Mouse (Mus musculus) lung, adult 2 months (tissue): ENCODE data around the gene Sf3a1. TPM values are rescaled to one million over a fixed set of nuclear protein-coding genes. Genes with fewer than 3 reads are reported as not detected.
"Not testable (repeated sequence)": the region's sequence is repeated elsewhere in the genome, so short reads cannot be mapped to it uniquely, and the experiment has no call there.

Experiments used
- DNase-seq: peaks from one replicate; pipeline ENCODE4 v3.0.0; 2022
- H3K4me1 ChIP-seq: fragments of 200-500 bp; 2 replicates; pipeline ENCODE4 v1.6.1; 2011; ENCODE audit warnings: low read length; ENCODE audit not compliant: control insufficient read depth, insufficient read depth
- H3K4me3 ChIP-seq: fragments of 200-500 bp; replicated peaks from 2 replicates; pipeline ENCODE3; 2011; ENCODE audit warnings: low read depth, mild to moderate bottlenecking, control low read depth, low read length; ENCODE audit errors: extremely low read depth
- CTCF ChIP-seq: fragments of 200-500 bp; IDR thresholded peaks from 2 replicates; pipeline ENCODE4 v1.5.1; 2011; ENCODE audit warnings: mild to moderate bottlenecking, low read length, control low read depth; ENCODE audit not compliant: insufficient read depth
- POLR2A ChIP-seq: fragments of 200-500 bp; IDR thresholded peaks from 2 replicates; pipeline ENCODE4 v1.6.1; 2011; ENCODE audit warnings: low read depth, mild to moderate bottlenecking, control low read depth, low read length, borderline replicate concordance; ENCODE audit errors: extremely low read depth
- WGBS: fragments of 180-500 bp; shearing (Covaris S2); methylation state at CpG from one replicate; pipeline ENCODE4 v1.1.7; 2018; 5-methylcytosine and 5-hydroxymethylcytosine counted together
- polyA plus RNA-seq: library from polyadenylated mRNA; depleted of rRNA; stranded (reverse); fragments of >200 nt; gene quantifications from 2 replicates; pipeline ENCODE4 v1.2.3, GENCODE M21; 2012

Sf3a1 gene
- polyA plus RNA-seq, 1 experiment, result 27.0 TPM

GRCm38 (mm10) chr11:4182061-4182460 is 21.9 kb downstream of the Sf3a1 start:
- no peak for DNase-seq
- Histone ChIP-seq H3K4me3 (no peak overlapping the region), H3K4me1 (peaks cover 3% of the 10 kb centered on the region)
- TF ChIP-seq POLR2A (no peak), CTCF (no peak)
- 28% methylated on average over 1 of the region's 1 CpGs for WGBS

- Histone ChIP-seq H3K4me1 (peaks cover 8% of the 10 kb centered on the region), H3K4me3 (no peak overlapping the region)
- no peak for DNase-seq
- TF ChIP-seq CTCF (no peak), POLR2A (no peak)
Measured at GRCm38 (mm10) chr11:4183511-4183910, 23.4 kb downstream of the Sf3a1 start.

- 62% methylated on average over 4 of the region's 4 CpGs for WGBS
- TF ChIP-seq POLR2A, result no peak
- no peak for DNase-seq
- H3K4me3 ChIP-seq, result no peak overlapping the region
- H3K4me1 ChIP-seq, result peaks cover 8% of the 10 kb centered on the region
Measured at GRCm38 (mm10) chr11:4184251-4184952, 24.3 kb downstream of the Sf3a1 start.

- not testable (repeated sequence) for DNase-seq, H3K4me3 ChIP-seq
- peaks cover 15% of the 10 kb centered on the region for H3K4me1 ChIP-seq
- 86% methylated on average over 6 of the region's 6 CpGs for WGBS
Measured at GRCm38 (mm10) chr11:4185480-4185879, 25.3 kb downstream of the Sf3a1 start.

GRCm38 (mm10) chr11:4186486-4187317 is 26.6 kb downstream of the Sf3a1 start, which contains the start of gene Tbc1d10a:
Gene Tbc1d10a, plus strand, starts transcription at chr11:4186789.
- no peak for TF ChIP-seq CTCF
- peak; percentile 77 for TF ChIP-seq POLR2A
- Histone ChIP-seq H3K4me1 (peaks cover 20% of the 10 kb centered on the region), H3K4me3 (peak within 1 kb of the TSS; percentile 86)
- under 1% methylated on average over 70 of the region's 71 CpGs for WGBS
- peak; percentile 98 for DNase-seq

GRCm38 (mm10) chr11:4187318-4187700 is 27.2 kb downstream of the Sf3a1 start:
- H3K4me3 ChIP-seq, result peak overlapping the region; percentile 73
- WGBS, result 13% methylated on average over 9 of the region's 9 CpGs
- H3K4me1 ChIP-seq, result peaks cover 21% of the 10 kb centered on the region
- TF ChIP-seq POLR2A, result no peak
- DNase-seq, result no peak

- TF ChIP-seq POLR2A (no peak), CTCF (no peak)
Measured at GRCm38 (mm10) chr11:4189182-4189581, 29.0 kb downstream of the Sf3a1 start.

GRCm38 (mm10) chr11:4190677-4191076 is 30.5 kb downstream of the Sf3a1 start:
- 51% methylated on average over 3 of the region's 3 CpGs for WGBS
- DNase-seq, result no peak
- H3K4me1 ChIP-seq, result peaks cover 28% of the 10 kb centered on the region
- H3K4me3 ChIP-seq, result no peak overlapping the region
- TF ChIP-seq CTCF (no peak), POLR2A (no peak)

More at GRCm38 (mm10) chr11:4189182-4189581, 29.0 kb downstream of the Sf3a1 start:
- Histone ChIP-seq H3K4me1 (peaks cover 20% of the 10 kb centered on the region), H3K4me3 (no peak overlapping the region)
- no peak for DNase-seq
- WGBS, result 62% methylated on average over 6 of the region's 6 CpGs

- no peak for DNase-seq
- H3K4me1 ChIP-seq, result peaks cover 40% of the 10 kb centered on the region
- H3K4me3 ChIP-seq, result no peak overlapping the region
- 70% methylated on average over 3 of the region's 3 CpGs for WGBS
- TF ChIP-seq CTCF (no peak), POLR2A (no peak)
Measured at GRCm38 (mm10) chr11:4192757-4193156, 32.6 kb downstream of the Sf3a1 start.

GRCm38 (mm10) chr11:4193420-4193819 is 33.3 kb downstream of the Sf3a1 start:
- H3K4me1 ChIP-seq, result peaks cover 40% of the 10 kb centered on the region
- TF ChIP-seq POLR2A (no peak), CTCF (no peak)
- H3K4me3 ChIP-seq, result no peak overlapping the region
- DNase-seq, result no peak
